Comparison of ENCODE assay signal across 28 mouse cellular contexts in the genomic region with DNA sequence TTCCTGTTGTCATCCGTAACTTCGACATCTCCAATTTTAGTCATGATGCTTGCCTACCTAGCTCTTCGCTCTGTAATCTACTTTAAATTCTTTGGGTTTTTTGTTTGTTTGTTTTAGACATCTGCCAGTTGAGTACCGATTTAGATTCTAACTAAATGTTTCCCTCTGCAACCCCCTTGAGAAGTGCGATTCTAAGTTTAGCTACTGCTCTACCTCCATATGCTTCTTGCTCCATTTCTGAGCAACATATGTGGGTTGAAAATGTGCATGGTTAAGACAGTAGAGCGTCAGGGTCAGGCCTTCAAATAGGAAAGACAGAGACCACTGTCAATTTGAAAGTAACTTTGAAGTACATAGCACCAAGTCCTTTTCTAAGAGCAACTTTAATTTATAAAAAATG.
DNase-seq lines count a peak whose midpoint lies in the region; ATAC-seq lines count a peak whose summit lies in the region.
"Had no signal": no experiment of that assay in that cellular context is flagged by ENCODE, and none has a peak within 500 bp of the region (broad histone marks: within the 10 kb centered on the region; RNA-seq: fewer than 3 reads in every experiment).

No protein-coding gene starts in this region.

- H3K9me3 ChIP-seq in heart, embryonic 12.5 days (replicated peaks): no peaks in the 10 kb centered on the region
- H3K9me3 ChIP-seq: embryonic facial prominence, embryonic 13.5 days; embryonic facial prominence, embryonic 15.5 days; forebrain, embryonic 13.5 days; forebrain, embryonic 15.5 days; G1E had no signal

- no peaks in the 10 kb centered on the region for H3K27me3 ChIP-seq in heart, embryonic 12.5 days (replicated peaks)
- H3K27me3 ChIP-seq: CH12.LX; embryonic facial prominence, embryonic 13.5 days; embryonic facial prominence, embryonic 15.5 days; forebrain, embryonic 13.5 days; forebrain, embryonic 15.5 days; Patski had no signal

- no peak for DNase-seq in frontal cortex, adult 2 months (ENCODE audit: extremely low spot score in 1 of 2, low spot score in 1 of 2)
- peak; percentile 58 for DNase-seq in heart, adult 11 months
- DNase-seq in brain, adult 2 months (ENCODE audit: low read depth, low spot score): peak; percentile 72
- DNase-seq in telencephalon, adult 2 months (ENCODE audit: low read depth, low spot score): peak; percentile 65
- no peak for DNase-seq in layer of hippocampus, postnatal 25 days (ENCODE audit: extremely low spot score in 1 of 2, low spot score in 1 of 2)
- DNase-seq: adrenal gland, adult 2 months; adrenal gland, postnatal 10 days; adrenal gland, postnatal 25 days; B cell, adult 2 months; cerebellum, adult 11-12 months; cerebellum, adult 2 months; cerebellum, adult 9-10 months; cerebellum, postnatal 10 days; cerebellum, postnatal 25 days; embryo, embryonic 11 days; forebrain, postnatal 0 days had no signal

- ATAC-seq in frontal cortex, adult (ENCODE audit: low TSS enrichment): peak; percentile 67
- ATAC-seq in heart, embryonic 12.5 days (ENCODE audit: insufficient number of reproducible peaks, low FRiP score): no peak
- ATAC-seq: activated CD4-positive, CD25-positive, alpha-beta regulatory T cell, adult 4 months; CD4-positive, CD25-positive, alpha-beta regulatory T cell, adult 4 months; forebrain, embryonic 13.5 days; forebrain, embryonic 15.5 days; forebrain, postnatal 0 days; Patski had no signal

- H3K4me1 ChIP-seq in heart, embryonic 12.5 days (replicated peaks): peaks cover 17% of the 10 kb centered on the region
- H3K4me1 ChIP-seq: embryonic facial prominence, embryonic 13.5 days; embryonic facial prominence, embryonic 15.5 days had no signal

- H3K27ac ChIP-seq in heart, embryonic 12.5 days (ENCODE audit: poor library complexity, severe bottlenecking): no peak overlapping the region
- H3K27ac ChIP-seq: embryonic facial prominence, embryonic 13.5 days; embryonic facial prominence, embryonic 15.5 days; forebrain, embryonic 13.5 days; forebrain, embryonic 15.5 days had no signal

- H3K4me2 ChIP-seq in heart, embryonic 12.5 days: no peak overlapping the region
- H3K4me2 ChIP-seq: embryonic facial prominence, embryonic 13.5 days; embryonic facial prominence, embryonic 15.5 days; forebrain, embryonic 13.5 days; forebrain, embryonic 15.5 days had no signal

- no peak overlapping the region for H3K4me3 ChIP-seq in heart, embryonic 12.5 days
- H3K4me3 ChIP-seq: embryonic facial prominence, embryonic 13.5 days; embryonic facial prominence, embryonic 15.5 days; erythroblast, embryonic 14.5 days; forebrain, embryonic 13.5 days; forebrain, embryonic 15.5 days had no signal

- 73% methylated on average over 6 of the region's 6 CpGs for WGBS in heart, embryonic 12.5 days

- H3K9ac ChIP-seq in heart, embryonic 12.5 days: no peak overlapping the region
- H3K9ac ChIP-seq: embryonic facial prominence, embryonic 13.5 days; embryonic facial prominence, embryonic 15.5 days; forebrain, embryonic 13.5 days; forebrain, embryonic 15.5 days; forebrain, postnatal 0 days had no signal

- H3K36me3 ChIP-seq in heart, embryonic 12.5 days: no peaks in the 10 kb centered on the region
- H3K36me3 ChIP-seq: embryonic facial prominence, embryonic 13.5 days; embryonic facial prominence, embryonic 15.5 days; forebrain, embryonic 15.5 days; G1E had no signal

Comparison
In these comparisons a context has a peak if more than half of its experiments do, and no peak if none do; other contexts are left out.
1. DNase-seq: peak in heart, adult 11 months (single experiment), brain, adult 2 months (single experiment) and telencephalon, adult 2 months (single experiment); none in frontal cortex, adult 2 months (0 of 2) and layer of hippocampus, postnatal 25 days (0 of 2).